Mouse (Mus musculus) liver, embryonic 11.5 days (tissue): ENCODE data around the gene 1700001C19Rik. TPM values are rescaled to one million over a fixed set of nuclear protein-coding genes. Genes with fewer than 3 reads are reported as not detected.
A peak's percentile ranks its signal among the peaks of the same experiment; 100 is the strongest.
"Not testable (repeated sequence)": the region's sequence is repeated elsewhere in the genome, so short reads cannot be mapped to it uniquely, and the experiment has no call there.

ENCODE experiments used
- ATAC-seq: fragments of 200-750 bp; cut with Nextera tagmentation; replicated peaks from 2 replicates; pipeline ENCODE4 v1.8.0; 2017; ENCODE audit warnings: moderate number of reproducible peaks, mild to moderate bottlenecking, moderate TSS enrichment, moderate library complexity; ENCODE audit not compliant: low FRiP score
- DNase-seq: peaks from one replicate; pipeline ENCODE4 v3.0.0-alpha.2; 2017; ENCODE audit warnings: low spot score
- H3K27ac ChIP-seq: fragments of 300-500 bp; sonication (generic); 2 replicates; pipeline ENCODE4 v1.5.1; 2014; ENCODE audit warnings: mild to moderate bottlenecking, low read depth, low read length, control low read depth
- H3K27me3 ChIP-seq: fragments of 300-500 bp; sonication (generic); replicated peaks from 2 replicates; pipeline ENCODE4 v1.6.1; 2014; ENCODE audit warnings: low read length, mixed read lengths; ENCODE audit not compliant: control insufficient read depth, insufficient read depth
- H3K36me3 ChIP-seq: fragments of 300-500 bp; sonication (generic); 2 replicates; pipeline ENCODE4 v1.6.1; 2014; ENCODE audit warnings: mild to moderate bottlenecking, low read length, moderate library complexity, mixed read lengths; ENCODE audit not compliant: control insufficient read depth, insufficient read depth
- H3K4me1 ChIP-seq: fragments of 300-500 bp; sonication (generic); replicated peaks from 2 replicates; pipeline ENCODE4 v1.6.1; 2014; ENCODE audit warnings: low read length, mixed read lengths; ENCODE audit not compliant: control insufficient read depth, insufficient read depth
- H3K4me2 ChIP-seq: fragments of 300-500 bp; sonication (generic); 2 replicates; pipeline ENCODE4 v1.6.1; 2014; ENCODE audit warnings: mild to moderate bottlenecking, control low read depth, moderate library complexity
- H3K4me3 ChIP-seq: fragments of 300-500 bp; sonication (generic); 2 replicates; pipeline ENCODE4 v1.5.1; 2014; ENCODE audit warnings: low read depth, low read length, control low read depth
- H3K9ac ChIP-seq: fragments of 300-500 bp; sonication (generic); 2 replicates; pipeline ENCODE4 v1.6.1; 2014; ENCODE audit warnings: low read depth, low read length, control low read depth
- H3K9me3 ChIP-seq: fragments of 300-500 bp; sonication (generic); 2 replicates; pipeline ENCODE4 v1.6.1; 2016; ENCODE audit warnings: low read length, inconsistent platforms, mixed read lengths; ENCODE audit not compliant: control insufficient read depth
- WGBS: fragments of 180-500 bp; shearing (Covaris S2); extraction: QIAGEN DNeasy Blood & Tissue Kit; methylation state at CpG from one replicate; pipeline ENCODE4 v1.1.7; 2014; 5-methylcytosine and 5-hydroxymethylcytosine counted together
- polyA plus RNA-seq: library from polyadenylated mRNA; unstranded; fragments of >200 nt; fragmentation: Nextera tagmentation; extraction: Ambion mirVana; gene quantifications from 2 replicates; pipeline ENCODE4 v1.2.1, GENCODE M21; 2014

The 1700001C19Rik gene
- polyA plus RNA-seq, 1 experiment from 2014 or later: 0.52 TPM

GRCm38 (mm10) chr17:47438611-47439010 lies 1.4 kb upstream of the 1700001C19Rik start:
- Histone ChIP-seq H3K4me2 (no peak overlapping the region), H3K9ac (no peak overlapping the region), H3K27ac (no peak overlapping the region), H3K27me3 (peaks cover 23% of the 10 kb centered on the region), H3K4me1 (peaks cover 37% of the 10 kb centered on the region), H3K9me3 (no peaks in the 10 kb centered on the region), H3K4me3 (no peak overlapping the region), H3K36me3 (no peaks in the 10 kb centered on the region)
- DNase-seq (no peak), ATAC-seq (no peak)
- 65% methylated on average over 6 of the region's 6 CpGs for WGBS

- Histone ChIP-seq H3K36me3 (no peaks in the 10 kb centered on the region), H3K4me3 (peak within 1 kb of the TSS; percentile 51), H3K9ac (peak within 1 kb of the TSS; percentile 58), H3K4me1 (peaks cover 34% of the 10 kb centered on the region), H3K9me3 (no peaks in the 10 kb centered on the region), H3K27me3 (peaks cover 23% of the 10 kb centered on the region), H3K27ac (peak within 1 kb of the TSS; percentile 19; the same call in 1 of the 2 replicates), H3K4me2 (peak within 1 kb of the TSS; percentile 94)
- 2% methylated on average over 45 of the region's 45 CpGs for WGBS
- no peak; the same call in 1 of the 2 replicates for ATAC-seq
- no peak for DNase-seq
Observed at GRCm38 (mm10) chr17:47436156-47436906, 845 bp downstream of the 1700001C19Rik start, which contains the start of gene AI661453. Gene AI661453 (plus strand): TSS chr17:47436615.

- Histone ChIP-seq H3K9ac (no peak overlapping the region), H3K4me1 (no peaks in the 10 kb centered on the region), H3K27ac (no peak overlapping the region), H3K27me3 (0 out of 2 replicates have a peak, but pooled peaks cover 2% of the 10 kb centered on the region), H3K9me3 (no peaks in the 10 kb centered on the region), H3K36me3 (no peaks in the 10 kb centered on the region), H3K4me3 (no peak overlapping the region), H3K4me2 (no peak overlapping the region)
- WGBS: 65% methylated on average over 5 of the region's 5 CpGs
- ATAC-seq (no peak), DNase-seq (no peak)
Observed at GRCm38 (mm10) chr17:47430815-47431214, 6.4 kb downstream of the 1700001C19Rik start.

GRCm38 (mm10) chr17:47428831-47429304 lies 8.3 kb downstream of the 1700001C19Rik start:
- Histone ChIP-seq H3K27me3 (0 out of 2 replicates have a peak, but pooled peaks cover 2% of the 10 kb centered on the region), H3K9me3 (no peaks in the 10 kb centered on the region), H3K4me3 (no peak overlapping the region), H3K4me2 (peak overlapping the region; percentile 16; the same call in 1 of the 2 replicates), H3K36me3 (no peaks in the 10 kb centered on the region), H3K4me1 (peaks cover 5% of the 10 kb centered on the region), H3K9ac (no peak overlapping the region), H3K27ac (no peak overlapping the region)
- DNase-seq (no peak), ATAC-seq (no peak; the same call in 1 of the 2 replicates)
- 13% methylated on average over 8 of the region's 8 CpGs for WGBS

GRCm38 (mm10) chr17:47427316-47427715 lies 9.9 kb downstream of the 1700001C19Rik start:
- 0 out of 2 replicates have a peak, but pooled peaks cover 2% of the 10 kb centered on the region for H3K27me3 ChIP-seq
- no peak overlapping the region for H3K4me3 ChIP-seq
- 69% methylated on average over 6 of the region's 6 CpGs for WGBS
- ATAC-seq (no peak), DNase-seq (no peak)
- H3K27ac ChIP-seq: no peak overlapping the region
- H3K4me2 ChIP-seq: no peak overlapping the region
- peaks cover 5% of the 10 kb centered on the region for H3K4me1 ChIP-seq
- no peaks in the 10 kb centered on the region for H3K9me3 ChIP-seq
- no peaks in the 10 kb centered on the region for H3K36me3 ChIP-seq
- H3K9ac ChIP-seq: no peak overlapping the region

GRCm38 (mm10) chr17:47424186-47424585 lies 13.0 kb downstream of the 1700001C19Rik start:
- no peaks in the 10 kb centered on the region for H3K36me3 ChIP-seq
- peaks cover 5% of the 10 kb centered on the region for H3K4me1 ChIP-seq
- no peak overlapping the region for H3K4me3 ChIP-seq
- 72% methylated on average over 6 of the region's 6 CpGs for WGBS
- H3K9me3 ChIP-seq: no peaks in the 10 kb centered on the region
- H3K4me2 ChIP-seq: no peak overlapping the region
- H3K27me3 ChIP-seq: no peaks in the 10 kb centered on the region; the same call in 1 of the 2 replicates
- H3K27ac ChIP-seq: no peak overlapping the region
- no peak for DNase-seq
- ATAC-seq: no peak
- H3K9ac ChIP-seq: no peak overlapping the region

- H3K4me2 ChIP-seq, H3K9ac ChIP-seq, H3K27me3 ChIP-seq, H3K9me3 ChIP-seq, H3K36me3 ChIP-seq, DNase-seq, H3K4me3 ChIP-seq, ATAC-seq, H3K27ac ChIP-seq, H3K4me1 ChIP-seq: not testable (repeated sequence)
- WGBS: 92% methylated on average over 1 of the region's 1 CpGs
Observed at GRCm38 (mm10) chr17:47422616-47423015, 14.6 kb downstream of the 1700001C19Rik start.

GRCm38 (mm10) chr17:47421566-47421965 lies 15.6 kb downstream of the 1700001C19Rik start:
- Histone ChIP-seq H3K4me1 (peaks cover 5% of the 10 kb centered on the region), H3K27me3 (peaks cover 3% of the 10 kb centered on the region; the same call in 1 of the 2 replicates), H3K27ac (no peak overlapping the region), H3K4me2 (no peak overlapping the region), H3K9ac (no peak overlapping the region), H3K9me3 (no peaks in the 10 kb centered on the region), H3K4me3 (no peak overlapping the region), H3K36me3 (no peaks in the 10 kb centered on the region)
- no peak for ATAC-seq
- WGBS: 75% methylated on average over 3 of the region's 3 CpGs
- no peak for DNase-seq
